Mouse (Mus musculus) ES-E14 (cell line): Measurements from ENCODE around the gene Ehd2. TPM values are rescaled to one million over a fixed set of nuclear protein-coding genes. Genes with fewer than 3 reads are reported as not detected.

Experiments
- DNase-seq: peaks from one replicate; pipeline ENCODE4 v3.0.0-alpha.2; 2013; ENCODE audit warnings: low read depth, low spot score
- H3K27ac ChIP-seq: 2 replicates; pipeline ENCODE4 v1.5.1; 2012; ENCODE audit warnings: low read depth, mild to moderate bottlenecking, low read length, moderate library complexity, mixed read lengths; ENCODE audit not compliant: poor library complexity, insufficient read depth, severe bottlenecking
- H3K36me3 ChIP-seq: 2 replicates; pipeline ENCODE4 v1.6.1; 2012; ENCODE audit warnings: mild to moderate bottlenecking, low read length, moderate library complexity, mixed read lengths; ENCODE audit not compliant: control insufficient read depth, poor library complexity, insufficient read depth, severe bottlenecking
- H3K4me1 ChIP-seq, 2 experiments: fragments of 150-350 bp in 1 of 2; sonication (generic) in 1 of 2; 2 replicates each; pipeline ENCODE4 v1.6.1; 2012; ENCODE audit warnings: low read length in 2 of 2, mild to moderate bottlenecking in 1 of 2, mixed read lengths in 1 of 2; ENCODE audit not compliant: control insufficient read depth in 2 of 2, insufficient read depth in 2 of 2, poor library complexity in 1 of 2
- H3K4me3 ChIP-seq, 2 experiments: fragments of 150-350 bp in 1 of 2; sonication (generic) in 1 of 2; 2 replicates each; pipeline ENCODE4 v1.5.1; 2012; ENCODE audit warnings: low read length in 2 of 2, low read depth in 1 of 2, mild to moderate bottlenecking in 1 of 2, mixed read lengths in 1 of 2; ENCODE audit not compliant: insufficient read depth in 1 of 2, poor library complexity in 1 of 2, severe bottlenecking in 1 of 2
- H3K9ac ChIP-seq: 2 replicates; pipeline ENCODE4 v1.6.1; 2012; ENCODE audit warnings: low read depth, mild to moderate bottlenecking, low read length, mixed read lengths; ENCODE audit not compliant: poor library complexity, insufficient read depth, severe bottlenecking
- H3K9me3 ChIP-seq: fragments of 150-350 bp; sonication (generic); 2 replicates; pipeline ENCODE4 v1.6.1; 2012; ENCODE audit warnings: low read depth, mild to moderate bottlenecking, low read length; ENCODE audit not compliant: control insufficient read depth, insufficient read depth
- CHD2 ChIP-seq: IDR thresholded peaks from 2 replicates; pipeline ENCODE4 v1.6.1; 2014; ENCODE audit warnings: mild to moderate bottlenecking, low read depth, low read length, inconsistent platforms
- HCFC1 ChIP-seq: IDR thresholded peaks from 2 replicates; pipeline ENCODE4 v1.6.1; 2012; ENCODE audit warnings: low read length, inconsistent platforms, borderline replicate concordance; ENCODE audit not compliant: insufficient read depth
- MAFK ChIP-seq: IDR thresholded peaks from 2 replicates; pipeline ENCODE4 v1.6.1; 2014; ENCODE audit warnings: mild to moderate bottlenecking, low read depth, low read length, inconsistent platforms; ENCODE audit not compliant: insufficient read depth
- ZC3H11A ChIP-seq: IDR thresholded peaks from 2 replicates; pipeline ENCODE4 v1.6.1; 2012; ENCODE audit warnings: low read depth, mild to moderate bottlenecking, inconsistent platforms, low read length, borderline replicate concordance
- ZNF384 ChIP-seq: IDR thresholded peaks from 2 replicates; pipeline ENCODE4 v1.6.1; 2012; ENCODE audit warnings: low read depth, low read length, inconsistent platforms
- in situ Hi-C, 2 experiments: fragments of 600-800 bp; cut with MboI; formaldehyde crosslinking; loops; one replicate each; pipeline ENCODE4 v1.15.1; 2025; ENCODE audit warnings: low sequenced_read_pairs in 2 of 2, inconsistent platforms in 1 of 2; ENCODE audit not compliant: unreplicated experiment in 2 of 2
- total RNA-seq: library from RNA; depleted of rRNA; stranded (reverse); fragments of 300-350 nt; gene quantifications from 2 replicates; pipeline ENCODE4 v1.2.3, GENCODE M21; 2012

Gene Ehd2
- total RNA-seq, 1 experiment, result 6.8 TPM

- H3K4me1 ChIP-seq, result peaks cover 0 to 18% of the 10 kb centered on the region in 2 experiments; a peak in 1 of 4 replicates
- H3K36me3 ChIP-seq, result no peaks in the 10 kb centered on the region; the same call in 1 of the 2 replicates
- in situ Hi-C loops, result no loop called here
- no peak for DNase-seq
- no peak for TF ChIP-seq MAFK
- no peak for TF ChIP-seq ZNF384
- TF ChIP-seq HCFC1, result no peak
- TF ChIP-seq CHD2, result no peak
- TF ChIP-seq ZC3H11A, result no peak
- no peaks in the 10 kb centered on the region for H3K9me3 ChIP-seq
- no peak overlapping the region for H3K27ac ChIP-seq
- no peak overlapping the region for H3K4me3 ChIP-seq
- H3K9ac ChIP-seq, result no peak overlapping the region
Observed at GRCm38 (mm10) chr7:16012576-16013263, 45.4 kb upstream of the Ehd2 start.

- in situ Hi-C loops, result no loop called here
- H3K36me3 ChIP-seq, result no peaks in the 10 kb centered on the region; the same call in 1 of the 2 replicates
Observed at GRCm38 (mm10) chr7:16011418-16012085, 44.2 kb upstream of the Ehd2 start.

DNA sequence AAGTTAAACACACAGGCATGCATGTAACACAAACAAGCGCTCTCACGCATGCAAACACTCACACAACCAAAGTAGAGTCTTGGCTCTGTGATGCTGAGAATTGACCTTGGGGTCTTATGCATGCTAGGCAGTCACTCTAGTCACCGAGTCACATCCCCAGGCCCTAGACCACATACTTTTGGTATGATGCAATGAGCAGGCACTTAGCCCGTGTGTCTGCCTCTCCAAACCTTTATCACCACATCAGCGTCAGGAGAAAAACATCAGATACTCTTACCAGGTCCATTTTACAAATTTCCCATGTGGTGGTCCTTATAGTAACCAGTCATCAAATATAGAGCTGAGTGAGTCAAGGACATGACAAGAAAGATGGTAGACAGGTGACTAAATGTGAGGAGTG, 43.3 kb upstream of the Ehd2 start:
- Histone ChIP-seq H3K9ac (no peak overlapping the region), H3K36me3 (no peaks in the 10 kb centered on the region; the same call in 1 of the 2 replicates), H3K27ac (no peak overlapping the region), H3K4me3 (no peak overlapping the region), H3K4me1 (peaks cover 0 to 19% of the 10 kb centered on the region in 2 experiments; a peak in 1 of 4 replicates), H3K9me3 (no peaks in the 10 kb centered on the region)
- DNase-seq, result no peak
- TF ChIP-seq ZNF384 (no peak), CHD2 (no peak), ZC3H11A (no peak), HCFC1 (no peak), MAFK (no peak)
- in situ Hi-C loops, result no loop called here

More at GRCm38 (mm10) chr7:16011418-16012085, 44.2 kb upstream of the Ehd2 start:
- DNase-seq, result no peak
- no peaks in the 10 kb centered on the region for H3K9me3 ChIP-seq
- H3K9ac ChIP-seq, result no peak overlapping the region
- peaks cover 0 to 19% of the 10 kb centered on the region in 2 experiments; a peak in 1 of 4 replicates for H3K4me1 ChIP-seq
- H3K4me3 ChIP-seq, result no peak overlapping the region
- H3K27ac ChIP-seq, result no peak overlapping the region
- TF ChIP-seq MAFK, result no peak
- TF ChIP-seq ZC3H11A, result no peak
- TF ChIP-seq HCFC1, result no peak
- TF ChIP-seq ZNF384, result no peak
- TF ChIP-seq CHD2, result no peak

GRCm38 (mm10) chr7:16009636-16010035, 42.3 kb upstream of the Ehd2 start:
- TF ChIP-seq ZC3H11A (no peak), HCFC1 (no peak), MAFK (no peak), ZNF384 (no peak), CHD2 (no peak)
- no peak for DNase-seq
- H3K36me3 ChIP-seq, result no peaks in the 10 kb centered on the region; the same call in 1 of the 2 replicates

More at GRCm38 (mm10) chr7:16009636-16010035, 42.3 kb upstream of the Ehd2 start:
- H3K9ac ChIP-seq, result no peak overlapping the region
- in situ Hi-C loops, result no loop called here
- H3K4me3 ChIP-seq, result no peak overlapping the region
- H3K4me1 ChIP-seq, result peaks cover 0 to 25% of the 10 kb centered on the region in 2 experiments; a peak in 2 of 4 replicates
- no peaks in the 10 kb centered on the region for H3K9me3 ChIP-seq
- H3K27ac ChIP-seq, result no peak overlapping the region
